Mouse (Mus musculus) ES-E14 (cell line): Measurements from ENCODE around the gene Ada. TPM values are rescaled to one million over a fixed set of nuclear protein-coding genes. Genes with fewer than 3 reads are reported as not detected.

Experiments
- DNase-seq: peaks from one replicate; pipeline ENCODE4 v3.0.0-alpha.2; 2013; ENCODE audit warnings: low read depth, low spot score
- H3K27ac ChIP-seq: 2 replicates; pipeline ENCODE4 v1.5.1; 2012; ENCODE audit warnings: low read depth, mild to moderate bottlenecking, low read length, moderate library complexity, mixed read lengths; ENCODE audit not compliant: poor library complexity, insufficient read depth, severe bottlenecking
- H3K36me3 ChIP-seq: 2 replicates; pipeline ENCODE4 v1.6.1; 2012; ENCODE audit warnings: mild to moderate bottlenecking, low read length, moderate library complexity, mixed read lengths; ENCODE audit not compliant: control insufficient read depth, poor library complexity, insufficient read depth, severe bottlenecking
- H3K4me1 ChIP-seq, 2 experiments: fragments of 150-350 bp in 1 of 2; sonication (generic) in 1 of 2; 2 replicates each; pipeline ENCODE4 v1.6.1; 2012; ENCODE audit warnings: low read length in 2 of 2, mild to moderate bottlenecking in 1 of 2, mixed read lengths in 1 of 2; ENCODE audit not compliant: control insufficient read depth in 2 of 2, insufficient read depth in 2 of 2, poor library complexity in 1 of 2
- H3K4me3 ChIP-seq, 2 experiments: fragments of 150-350 bp in 1 of 2; sonication (generic) in 1 of 2; 2 replicates each; pipeline ENCODE4 v1.5.1; 2012; ENCODE audit warnings: low read length in 2 of 2, low read depth in 1 of 2, mild to moderate bottlenecking in 1 of 2, mixed read lengths in 1 of 2; ENCODE audit not compliant: insufficient read depth in 1 of 2, poor library complexity in 1 of 2, severe bottlenecking in 1 of 2
- H3K9ac ChIP-seq: 2 replicates; pipeline ENCODE4 v1.6.1; 2012; ENCODE audit warnings: low read depth, mild to moderate bottlenecking, low read length, mixed read lengths; ENCODE audit not compliant: poor library complexity, insufficient read depth, severe bottlenecking
- H3K9me3 ChIP-seq: fragments of 150-350 bp; sonication (generic); 2 replicates; pipeline ENCODE4 v1.6.1; 2012; ENCODE audit warnings: low read depth, mild to moderate bottlenecking, low read length; ENCODE audit not compliant: control insufficient read depth, insufficient read depth
- CHD2 ChIP-seq: IDR thresholded peaks from 2 replicates; pipeline ENCODE4 v1.6.1; 2014; ENCODE audit warnings: mild to moderate bottlenecking, low read depth, low read length, inconsistent platforms
- HCFC1 ChIP-seq: IDR thresholded peaks from 2 replicates; pipeline ENCODE4 v1.6.1; 2012; ENCODE audit warnings: low read length, inconsistent platforms, borderline replicate concordance; ENCODE audit not compliant: insufficient read depth
- MAFK ChIP-seq: IDR thresholded peaks from 2 replicates; pipeline ENCODE4 v1.6.1; 2014; ENCODE audit warnings: mild to moderate bottlenecking, low read depth, low read length, inconsistent platforms; ENCODE audit not compliant: insufficient read depth
- ZC3H11A ChIP-seq: IDR thresholded peaks from 2 replicates; pipeline ENCODE4 v1.6.1; 2012; ENCODE audit warnings: low read depth, mild to moderate bottlenecking, inconsistent platforms, low read length, borderline replicate concordance
- ZNF384 ChIP-seq: IDR thresholded peaks from 2 replicates; pipeline ENCODE4 v1.6.1; 2012; ENCODE audit warnings: low read depth, low read length, inconsistent platforms
- in situ Hi-C, 2 experiments: fragments of 600-800 bp; cut with MboI; formaldehyde crosslinking; loops; one replicate each; pipeline ENCODE4 v1.15.1; 2025; ENCODE audit warnings: low sequenced_read_pairs in 2 of 2, inconsistent platforms in 1 of 2; ENCODE audit not compliant: unreplicated experiment in 2 of 2
- total RNA-seq: library from RNA; depleted of rRNA; stranded (reverse); fragments of 300-350 nt; gene quantifications from 2 replicates; pipeline ENCODE4 v1.2.3, GENCODE M21; 2012

Gene Ada
- total RNA-seq, 1 experiment = 13.7 TPM

- no peaks in the 10 kb centered on the region for H3K36me3 ChIP-seq
- TF ChIP-seq ZNF384 = no peak
- TF ChIP-seq MAFK = no peak
- TF ChIP-seq HCFC1 = no peak
- no peak for TF ChIP-seq ZC3H11A
- TF ChIP-seq CHD2 = no peak
- H3K27ac ChIP-seq = no peak overlapping the region
Measured at GRCm38 (mm10) chr2:163743357-163743756, 6.7 kb downstream of the Ada start.

GRCm38 (mm10) chr2:163742656-163743055 lies 7.4 kb downstream of the Ada start:
- H3K27ac ChIP-seq = no peak overlapping the region
- H3K4me3 ChIP-seq = no peak overlapping the region
- in situ Hi-C loops = no loop called here
- DNase-seq = no peak
- H3K4me1 ChIP-seq = peaks cover 0 to 5% of the 10 kb centered on the region in 2 experiments; a peak in 2 of 4 replicates
- H3K9ac ChIP-seq = no peak overlapping the region
- TF ChIP-seq CHD2 (no peak), HCFC1 (no peak), ZC3H11A (no peak), ZNF384 (no peak), MAFK (no peak)
- no peaks in the 10 kb centered on the region for H3K9me3 ChIP-seq
- H3K36me3 ChIP-seq = no peaks in the 10 kb centered on the region

More at GRCm38 (mm10) chr2:163743357-163743756, 6.7 kb downstream of the Ada start:
- DNase-seq = no peak
- Histone ChIP-seq H3K4me3 (no peak overlapping the region), H3K9ac (no peak overlapping the region), H3K9me3 (no peaks in the 10 kb centered on the region), H3K4me1 (peaks cover 0 to 5% of the 10 kb centered on the region in 2 experiments; a peak in 2 of 4 replicates)
- in situ Hi-C loops = no loop called here

- no peaks in the 10 kb centered on the region for H3K9me3 ChIP-seq
- TF ChIP-seq HCFC1 = no peak
- TF ChIP-seq CHD2 = no peak
- TF ChIP-seq MAFK = no peak
- TF ChIP-seq ZC3H11A = no peak
- no peak for TF ChIP-seq ZNF384
- no peak for DNase-seq
- H3K4me3 ChIP-seq = no peak overlapping the region
- no peaks in the 10 kb centered on the region; a peak in 1 of 4 replicates for H3K4me1 ChIP-seq
- in situ Hi-C loops = no loop called here
- H3K27ac ChIP-seq = no peak overlapping the region
- H3K36me3 ChIP-seq = peaks cover 9% of the 10 kb centered on the region; the same call in 1 of the 2 replicates
- H3K9ac ChIP-seq = no peak overlapping the region
Measured at GRCm38 (mm10) chr2:163735980-163736379, 14.1 kb downstream of the Ada start.

- Histone ChIP-seq H3K4me3 (no peak overlapping the region), H3K4me1 (no peaks in the 10 kb centered on the region; a peak in 1 of 4 replicates), H3K9ac (no peak overlapping the region), H3K27ac (no peak overlapping the region), H3K9me3 (no peaks in the 10 kb centered on the region), H3K36me3 (peaks cover 11% of the 10 kb centered on the region; the same call in 1 of the 2 replicates)
- in situ Hi-C loops = no loop called here
- DNase-seq = no peak
- TF ChIP-seq MAFK (no peak), HCFC1 (no peak), ZC3H11A (no peak), CHD2 (no peak), ZNF384 (no peak)
Measured at GRCm38 (mm10) chr2:163735163-163735562, 14.9 kb downstream of the Ada start.
